ENCODE assay signal across 8 mouse cellular contexts in genomic region chr10:127080901-127081780, GRCm38 (mm10). TPM values are rescaled to one million over a fixed set of nuclear protein-coding genes. Genes with fewer than 3 reads are reported as not detected.
DNase-seq lines count a peak whose midpoint lies in the region; ATAC-seq and TF ChIP-seq lines count a peak whose summit lies in the region.

No protein-coding gene starts in this region.

- H3K27ac ChIP-seq in testis, adult 2 months (ENCODE audit: control insufficient read depth, insufficient read depth, low read depth, low read length): no peak overlapping the region; the same call in 1 of the 2 replicates
- H3K27ac ChIP-seq in hindbrain, embryonic 14.5 days: 0 out of 2 replicates have a peak overlapping the region, but pooled peaks have one; percentile 1
- no peak overlapping the region for H3K27ac ChIP-seq in midbrain, embryonic 12.5 days (replicated peaks)

- peaks cover 5% of the 10 kb centered on the region for H3K27me3 ChIP-seq in testis, adult 2 months (ENCODE audit: control insufficient read depth, insufficient read depth, low read length)
- H3K27me3 ChIP-seq in hindbrain, embryonic 14.5 days (ENCODE audit: control insufficient read depth, insufficient read depth, low read length): peaks cover 12% of the 10 kb centered on the region
- H3K27me3 ChIP-seq in midbrain, embryonic 12.5 days: peaks cover 83% of the 10 kb centered on the region

- peak overlapping the region; percentile 93 for H3K9ac ChIP-seq in hindbrain, embryonic 14.5 days
- H3K9ac ChIP-seq in midbrain, embryonic 12.5 days (replicated peaks): peak overlapping the region; percentile 64

- ATAC-seq in cerebellum, adult (ENCODE audit: insufficient number of reproducible peaks, low FRiP score, low TSS enrichment): 0 out of 2 replicates have a peak, but pooled peaks have one; percentile 7
- no peak for ATAC-seq in hindbrain, embryonic 14.5 days (ENCODE audit: low FRiP score)
- no peak for ATAC-seq in midbrain, embryonic 12.5 days (ENCODE audit: low FRiP score, low read depth)
- no peak for ATAC-seq in megakaryocyte, adult 5-6 weeks (ENCODE audit: poor library complexity, severe bottlenecking)

- H3K4me1 ChIP-seq in testis, adult 2 months (ENCODE audit: control insufficient read depth, insufficient read depth, low read length): peaks cover 18% of the 10 kb centered on the region
- peaks cover 40% of the 10 kb centered on the region for H3K4me1 ChIP-seq in hindbrain, embryonic 14.5 days (replicated peaks; ENCODE audit: control insufficient read depth, insufficient read depth, low read length)
- peaks cover 46% of the 10 kb centered on the region for H3K4me1 ChIP-seq in midbrain, embryonic 12.5 days

- no peaks in the 10 kb centered on the region for H3K9me3 ChIP-seq in hindbrain, embryonic 14.5 days (ENCODE audit: control insufficient read depth, low read length)
- no peaks in the 10 kb centered on the region for H3K9me3 ChIP-seq in midbrain, embryonic 12.5 days

- no peaks in the 10 kb centered on the region for H3K36me3 ChIP-seq in testis, adult 2 months (ENCODE audit: control insufficient read depth, insufficient read depth, low read length)
- peaks cover 32% of the 10 kb centered on the region for H3K36me3 ChIP-seq in hindbrain, embryonic 14.5 days (replicated peaks; ENCODE audit: control insufficient read depth, insufficient read depth)
- H3K36me3 ChIP-seq in midbrain, embryonic 12.5 days: peaks cover 2% of the 10 kb centered on the region; the same call in 1 of the 2 replicates

- no peak for DNase-seq in cerebellum, adult 11 months
- DNase-seq in testis, postnatal 14 days (ENCODE audit: low spot score): no peak
- DNase-seq in hindbrain, embryonic 14.5 days (ENCODE audit: low spot score): no peak
- no peak for DNase-seq in adipocyte (ENCODE audit: low spot score)

- no peak for TF ChIP-seq POLR2A in testis, adult 2 months (IDR thresholded peaks at IDR 0.05; ENCODE audit: control insufficient read depth, low read depth, low read length)

- H3K4me3 ChIP-seq in testis, adult 2 months (ENCODE audit: control insufficient read depth, low read depth, low read length): peak overlapping the region; percentile 17; the same call in 1 of the 2 replicates
- peak overlapping the region; percentile 47 for H3K4me3 ChIP-seq in hindbrain, embryonic 14.5 days (replicated peaks; ENCODE audit: low read length)
- H3K4me3 ChIP-seq in midbrain, embryonic 12.5 days: peak overlapping the region; percentile 74

- WGBS in hindbrain, embryonic 14.5 days: 2% methylated on average over 37 of the region's 48 CpGs
- 3% methylated on average over 48 of the region's 48 CpGs for WGBS in midbrain, embryonic 12.5 days

- no peak for TF ChIP-seq CTCF in testis, adult 2 months (IDR thresholded peaks at IDR 0.05; ENCODE audit: control insufficient read depth, insufficient read depth, insufficient replicate concordance, low read depth, low read length)

- H3K4me2 ChIP-seq in hindbrain, embryonic 14.5 days (replicated peaks): peak overlapping the region; percentile 95
- H3K4me2 ChIP-seq in midbrain, embryonic 12.5 days (replicated peaks): peak overlapping the region; percentile 99

RNA-seq across cellular contexts. Expression of gene Agap2, which starts 6.1 kb away (rescaled TPM):
- 0.53 and 0.73 TPM in 2 replicates for polyA plus RNA-seq in testis, adult 2 months (2012; rRNA removed)
- 6.7 and 8.2 TPM in 2 replicates for polyA plus RNA-seq in hindbrain, embryonic 14.5 days (2014; fragmentation: Nextera tagmentation; extraction: Ambion mirVana)
- 1.3 TPM in 2 replicates for polyA plus RNA-seq in midbrain, embryonic 12.5 days (2016; fragmentation: Nextera tagmentation; extraction: Ambion mirVana)
- 4.1 and 8.3 TPM in 2 replicates for total RNA-seq in megakaryocyte, adult 5-6 weeks (2015)
- 32.5 and 35.4 TPM in 2 replicates for total RNA-seq in megakaryocyte, adult 5-6 weeks (2017)

RNA-seq across cellular contexts. Expression of gene Tspan31, which starts 11.1 kb away (rescaled TPM):
- polyA plus RNA-seq in testis, adult 2 months (2012; rRNA removed): 12.7 and 16.3 TPM in 2 replicates
- polyA plus RNA-seq in hindbrain, embryonic 14.5 days (2014; fragmentation: Nextera tagmentation; extraction: Ambion mirVana): 54.4 and 83.3 TPM in 2 replicates
- 165 and 167 TPM in 2 replicates for polyA plus RNA-seq in midbrain, embryonic 12.5 days (2016; fragmentation: Nextera tagmentation; extraction: Ambion mirVana)
- 70.0 and 82.5 TPM in 2 replicates for total RNA-seq in megakaryocyte, adult 5-6 weeks (2015)
- 61.6 and 62.5 TPM in 2 replicates for total RNA-seq in megakaryocyte, adult 5-6 weeks (2017)

RNA-seq across cellular contexts. Expression of gene Cdk4, which starts 17.8 kb away (rescaled TPM):
- 68.4 and 70.9 TPM in 2 replicates for polyA plus RNA-seq in testis, adult 2 months (2012; rRNA removed)
- 764 and 784 TPM in 2 replicates for polyA plus RNA-seq in hindbrain, embryonic 14.5 days (2014; fragmentation: Nextera tagmentation; extraction: Ambion mirVana)
- 2,032 and 2,136 TPM in 2 replicates for polyA plus RNA-seq in midbrain, embryonic 12.5 days (2016; fragmentation: Nextera tagmentation; extraction: Ambion mirVana)
- 276 and 285 TPM in 2 replicates for total RNA-seq in megakaryocyte, adult 5-6 weeks (2015)
- 174 and 258 TPM in 2 replicates for total RNA-seq in megakaryocyte, adult 5-6 weeks (2017)

RNA-seq across cellular contexts. Expression of gene March9, which starts 21.2 kb away (rescaled TPM):
- 2.1 TPM in 2 replicates for polyA plus RNA-seq in testis, adult 2 months (2012; rRNA removed)
- polyA plus RNA-seq in hindbrain, embryonic 14.5 days (2014; fragmentation: Nextera tagmentation; extraction: Ambion mirVana): 12.0 and 12.9 TPM in 2 replicates
- 4.6 and 5.3 TPM in 2 replicates for polyA plus RNA-seq in midbrain, embryonic 12.5 days (2016; fragmentation: Nextera tagmentation; extraction: Ambion mirVana)
- total RNA-seq in megakaryocyte, adult 5-6 weeks (2015): 0.04 TPM in 1 of 2 replicates, not detected in the other
- 0.22 and 0.37 TPM in 2 replicates for total RNA-seq in megakaryocyte, adult 5-6 weeks (2017)

RNA-seq across cellular contexts. Expression of gene Cyp27b1, which starts 33.1 kb away (rescaled TPM):
- polyA plus RNA-seq in testis, adult 2 months (2012; rRNA removed): 0.25 and 0.46 TPM in 2 replicates
- polyA plus RNA-seq in hindbrain, embryonic 14.5 days (2014; fragmentation: Nextera tagmentation; extraction: Ambion mirVana): 0.08 TPM in 1 of 2 replicates, not detected in the other
- polyA plus RNA-seq in midbrain, embryonic 12.5 days (2016; fragmentation: Nextera tagmentation; extraction: Ambion mirVana): 0.09 and 0.16 TPM in 2 replicates
- not detected in 2 replicates for total RNA-seq in megakaryocyte, adult 5-6 weeks (2015)
- total RNA-seq in megakaryocyte, adult 5-6 weeks (2017): not detected in 2 replicates

Comparison
In these comparisons a context has a peak if more than half of its experiments do, and no peak if none do; other contexts are left out.
1. H3K4me3 ChIP-seq: peak in every context shown above with its lines; median percentile 74 in midbrain, embryonic 12.5 days; 47 in hindbrain, embryonic 14.5 days; 17 in testis, adult 2 months.
2. RNA of gene Cdk4, which starts 17.8 kb away (polyA plus RNA-seq): 2,032 to 2,136 TPM in midbrain, embryonic 12.5 days and 764 to 784 TPM in hindbrain, embryonic 14.5 days; 68.4 to 70.9 TPM in testis, adult 2 months; every median in the first group is over 10 times any median in the second.